Mouse (Mus musculus) hindbrain, embryonic 11.5 days (tissue): ENCODE measurements around the gene Vmn2r40. TPM values are rescaled to one million over a fixed set of nuclear protein-coding genes. Genes with fewer than 3 reads are reported as not detected.
"Not testable (repeated sequence)": the region's sequence is repeated elsewhere in the genome, so short reads cannot be mapped to it uniquely, and the experiment has no call there.

Source experiments
- ATAC-seq: fragments of 200-750 bp; cut with Nextera tagmentation; 2 replicates; pipeline ENCODE4 v1.8.0; 2017; ENCODE audit warnings: mild to moderate bottlenecking, moderate TSS enrichment, moderate library complexity; ENCODE audit not compliant: low FRiP score
- DNase-seq: peaks from one replicate; pipeline ENCODE4 v3.0.0-alpha.2; 2015; ENCODE audit warnings: low spot score
- H3K27ac ChIP-seq: fragments of 300-500 bp; sonication (generic); 2 replicates; pipeline ENCODE4 v1.5.1; 2014; ENCODE audit warnings: mild to moderate bottlenecking, low read depth, low read length
- H3K27me3 ChIP-seq: fragments of 300-500 bp; sonication (generic); 2 replicates; pipeline ENCODE4 v1.6.1; 2014; ENCODE audit warnings: mild to moderate bottlenecking, low read length, moderate library complexity, mixed read lengths; ENCODE audit not compliant: control insufficient read depth, insufficient read depth
- H3K36me3 ChIP-seq: fragments of 300-500 bp; sonication (generic); 2 replicates; pipeline ENCODE4 v1.6.1; 2014; ENCODE audit warnings: mild to moderate bottlenecking, low read length, moderate library complexity, mixed read lengths; ENCODE audit not compliant: control insufficient read depth, insufficient read depth
- H3K4me1 ChIP-seq: fragments of 300-500 bp; sonication (generic); replicated peaks from 2 replicates; pipeline ENCODE4 v1.6.1; 2014; ENCODE audit warnings: low read length, mixed read lengths; ENCODE audit not compliant: control insufficient read depth, insufficient read depth
- H3K4me2 ChIP-seq: fragments of 300-500 bp; sonication (generic); replicated peaks from 2 replicates; pipeline ENCODE4 v1.6.1; 2014; ENCODE audit warnings: mild to moderate bottlenecking, low read depth, low read length
- H3K4me3 ChIP-seq: fragments of 300-500 bp; sonication (generic); 2 replicates; pipeline ENCODE4 v1.5.1; 2014; ENCODE audit warnings: low read depth, low read length
- H3K9ac ChIP-seq: fragments of 300-500 bp; sonication (generic); 2 replicates; pipeline ENCODE4 v1.6.1; 2014; ENCODE audit warnings: low read depth, low read length
- H3K9me3 ChIP-seq: fragments of 300-500 bp; sonication (generic); 2 replicates; pipeline ENCODE4 v1.6.1; 2016; ENCODE audit warnings: low read length; ENCODE audit not compliant: control insufficient read depth
- WGBS: fragments of 180-500 bp; shearing (Covaris S2); extraction: QIAGEN DNeasy Blood & Tissue Kit; methylation state at CpG from one replicate; pipeline ENCODE4 v1.1.7; 2014; 5-methylcytosine and 5-hydroxymethylcytosine counted together
- polyA plus RNA-seq: library from polyadenylated mRNA; unstranded; fragments of >200 nt; fragmentation: Nextera tagmentation; extraction: Ambion mirVana; gene quantifications from 2 replicates; pipeline ENCODE4 v1.2.1, GENCODE M21; 2014

Vmn2r40 gene
- not detected in 2 replicates for polyA plus RNA-seq

DNA sequence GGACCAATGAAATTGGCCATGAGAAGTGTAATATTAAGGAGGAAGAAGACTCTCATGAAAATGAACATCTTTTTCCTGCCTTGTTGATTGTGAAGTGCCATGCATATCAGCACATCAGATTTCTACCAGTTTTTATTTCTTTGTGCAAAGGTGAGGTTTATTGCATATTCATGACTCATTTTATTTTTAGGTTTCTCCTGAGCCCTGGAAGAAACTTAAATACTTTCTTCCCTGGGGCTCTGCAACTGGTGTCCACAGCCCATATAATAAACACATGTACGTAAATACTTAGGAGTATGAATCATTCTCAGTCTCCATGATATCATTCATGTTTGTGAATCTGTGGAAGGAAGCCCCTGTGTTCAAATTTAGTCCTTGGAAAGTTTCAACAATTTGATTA is at the start of gene Vmn2r40:
Gene Vmn2r40, minus strand, starts transcription at position 101 of the 400 bp plus-strand sequence.
- not testable (repeated sequence) for H3K27me3 ChIP-seq, H3K4me3 ChIP-seq, H3K4me1 ChIP-seq, H3K4me2 ChIP-seq, H3K27ac ChIP-seq, H3K36me3 ChIP-seq, ATAC-seq, DNase-seq, H3K9ac ChIP-seq, H3K9me3 ChIP-seq
- WGBS: no CpG with 5 or more reads among the region's 1 CpGs

Other genes starting within 250 kb of the Vmn2r40 start
- gene Vmn2r39, start 99.4 kb upstream of the Vmn2r40 start, polyA plus RNA-seq: not detected in 2 replicates
- gene Vmn2r38, start 166.4 kb upstream of the Vmn2r40 start, polyA plus RNA-seq: not detected in 2 replicates